Mouse (Mus musculus) C3H10T1/2 (cell line): ENCODE measurements around the gene Slc9a7. TPM values are rescaled to one million over a fixed set of nuclear protein-coding genes. Genes with fewer than 3 reads are reported as not detected.

ENCODE experiments used
- polyA plus RNA-seq, 2 experiments: library from polyadenylated mRNA; unstranded; fragments of >200 nt; fragmentation: generic; extraction: Trizol; gene quantifications; one replicate each; pipeline ENCODE4 v1.2.1; 2012; ENCODE audit warnings: missing spikeins in 2 of 2

Gene Slc9a7
- not detected for polyA plus RNA-seq

GRCm38 (mm10) chrX:20291282-20292039 lies at the start of gene Slc9a7:
Slc9a7 (minus strand) TSS chrX:20291807.

GRCm38 (mm10) chrX:20059381-20059971 lies 232.1 kb downstream of the Slc9a7 start, which contains the start of gene Chst7:
Chst7 (plus strand) TSS chrX:20059560.

Other genes with a start within 250 kb of the Slc9a7 start
- gene Chst7, start 232.2 kb downstream of the Slc9a7 start, polyA plus RNA-seq: 10 to 100 TPM in 1 of 2 experiments, 1 to 10 TPM in 1; 4.0 to 14.9 TPM
- gene Rp2, start 72.7 kb upstream of the Slc9a7 start, polyA plus RNA-seq: 1 to 10 TPM in 1 of 2 experiments, under 1 TPM in 1; 0.12 to 1.5 TPM
- gene Jade3, start 133.9 kb upstream of the Slc9a7 start, polyA plus RNA-seq: under 1 TPM; 0.13 to 0.51 TPM